Mouse (Mus musculus) frontal cortex, adult 2 months (tissue): ENCODE results near the gene C2cd5. TPM values are rescaled to one million over a fixed set of nuclear protein-coding genes. Genes with fewer than 3 reads are reported as not detected.

ENCODE experiments used
- polyA plus RNA-seq: library from polyadenylated mRNA; depleted of rRNA; stranded (reverse); fragments of >200 nt; gene quantifications from 2 replicates; pipeline ENCODE4 v1.2.3, GENCODE M21; 2012; rRNA removed

The C2cd5 gene
- polyA plus RNA-seq, 1 experiment = 98.9 TPM

Other genes with a start within 250 kb of the C2cd5 start
- gene St8sia1, start 135.7 kb downstream of the C2cd5 start, polyA plus RNA-seq = 9.6 and 10.7 TPM in 2 replicates
- gene Etnk1, start 67.1 kb upstream of the C2cd5 start, polyA plus RNA-seq = 174 and 184 TPM in 2 replicates